Mouse (Mus musculus) brain, embryonic 14.5 days (tissue): ENCODE results near the gene Ccdc24. TPM values are rescaled to one million over a fixed set of nuclear protein-coding genes. Genes with fewer than 3 reads are reported as not detected.

Experiments used
- DNase-seq: peaks from one replicate; pipeline ENCODE4 v3.0.0-alpha.2; 2011; ENCODE audit warnings: low read depth
- CTCF ChIP-seq: fragments of 200-500 bp; IDR thresholded peaks from 2 replicates; pipeline ENCODE4 v1.5.1; 2012; ENCODE audit warnings: inconsistent platforms, mild to moderate bottlenecking, moderate library complexity, borderline replicate concordance; ENCODE audit not compliant: insufficient read depth, insufficient read length; ENCODE audit errors: extremely low read depth
- POLR2A ChIP-seq: fragments of 200-500 bp; IDR thresholded peaks from 2 replicates; pipeline ENCODE4 v1.6.1; 2012; ENCODE audit warnings: mild to moderate bottlenecking, inconsistent platforms, borderline replicate concordance; ENCODE audit not compliant: poor library complexity, insufficient read depth, insufficient read length, severe bottlenecking; ENCODE audit errors: extremely low read depth
- polyA plus RNA-seq: library from polyadenylated mRNA; depleted of rRNA; stranded (reverse); fragments of >200 nt; gene quantifications from 2 replicates; pipeline ENCODE4 v1.2.3, GENCODE M21; 2012

The Ccdc24 gene
- polyA plus RNA-seq, 1 experiment, result 21.7 TPM

DNA sequence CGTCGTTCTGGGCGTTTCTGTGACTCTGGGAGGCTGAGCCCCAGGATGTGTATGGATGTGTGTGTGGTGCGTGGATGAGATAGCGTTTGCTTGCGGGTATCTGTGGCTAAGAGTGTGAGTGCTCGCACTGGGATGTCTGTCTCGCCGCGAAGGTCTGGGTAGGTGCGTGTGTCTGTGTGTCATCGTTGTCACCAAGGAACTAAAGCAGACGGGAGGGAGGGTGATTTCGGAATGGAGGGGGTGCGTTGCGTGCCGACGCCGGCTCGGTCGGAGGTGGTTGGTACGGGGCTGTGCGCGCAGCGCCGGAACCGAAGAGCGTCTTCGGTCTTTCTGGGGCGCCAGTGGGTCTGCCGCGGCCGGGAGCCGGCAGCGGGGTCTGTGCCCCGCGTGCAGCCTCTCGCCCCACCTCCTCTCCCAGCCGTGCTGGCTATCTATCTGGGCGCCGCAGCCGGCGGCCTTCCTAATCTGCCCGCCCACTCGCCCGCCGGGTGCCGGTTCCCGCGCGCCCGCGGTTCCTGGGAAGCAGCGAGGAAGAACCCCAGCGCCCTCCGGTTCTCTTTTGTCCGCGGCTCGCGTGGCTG lies 36.7 kb downstream of the Ccdc24 start:
- DNase-seq, result peak; percentile 56
- TF ChIP-seq CTCF (no peak), POLR2A (peak; percentile 23; the same call in 1 of the 2 replicates)

DNA sequence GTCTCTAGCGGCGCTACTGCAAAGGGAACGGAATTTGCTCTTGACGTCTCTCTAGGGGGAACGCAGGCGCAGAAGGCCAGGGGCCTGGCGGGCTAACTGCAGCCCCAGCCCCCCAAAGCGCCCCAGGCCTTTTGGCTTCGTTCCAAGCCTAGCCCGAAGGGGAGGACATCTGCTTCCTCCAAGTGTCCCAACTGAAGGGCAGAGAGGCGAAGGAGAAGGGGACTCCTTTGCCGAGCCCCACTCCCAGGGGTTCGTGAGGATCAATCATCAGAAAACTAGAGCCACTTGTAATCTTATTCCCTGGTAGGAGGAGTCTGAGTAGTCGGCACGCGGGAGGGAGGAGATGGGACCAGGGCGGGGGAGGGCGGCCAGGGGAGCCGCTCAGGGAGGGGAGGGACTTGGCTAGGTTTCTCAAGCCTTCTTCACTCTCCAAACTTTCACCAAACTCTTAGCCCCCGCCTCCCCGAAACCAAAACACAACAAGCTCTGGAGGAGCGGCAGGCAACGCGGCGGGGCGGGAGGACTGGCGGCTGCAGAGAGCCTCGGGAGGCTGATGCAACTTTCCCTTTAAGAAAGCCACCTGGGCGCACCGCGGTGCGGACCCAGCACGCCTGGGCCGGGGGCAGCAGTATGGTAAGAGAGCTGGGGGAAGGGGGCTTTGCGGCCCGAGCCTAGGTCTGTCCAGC lies 37.4 kb downstream of the Ccdc24 start:
- TF ChIP-seq CTCF (peak; percentile 18; the same call in 1 of the 2 replicates), POLR2A (no peak)
- peak; percentile 90 for DNase-seq

DNA sequence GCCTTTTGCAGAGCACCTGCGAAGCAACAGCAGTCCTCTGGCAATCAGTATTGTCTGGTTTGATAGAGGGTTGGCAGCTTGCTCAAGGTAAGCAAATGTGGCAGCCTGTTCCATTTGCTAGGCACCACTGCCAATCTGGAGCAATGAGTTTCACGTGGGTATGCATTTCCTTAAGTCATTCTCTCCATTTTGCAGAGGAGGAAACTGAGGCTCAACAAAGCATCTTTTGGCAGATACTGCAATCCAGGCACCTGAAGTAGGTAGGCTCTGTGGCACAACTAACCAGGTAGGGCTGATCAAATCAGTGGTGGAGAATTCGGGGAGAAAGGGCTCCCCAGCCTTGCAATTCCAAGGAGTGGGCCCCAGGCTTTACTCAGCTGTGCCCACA lies 37.9 kb downstream of the Ccdc24 start, which contains the start of gene Slc6a9:
Gene Slc6a9 (plus strand): TSS at position 50 of the 388 bp plus-strand sequence.
- no peak for DNase-seq
- TF ChIP-seq CTCF, result no peak
- TF ChIP-seq POLR2A, result no peak

DNA sequence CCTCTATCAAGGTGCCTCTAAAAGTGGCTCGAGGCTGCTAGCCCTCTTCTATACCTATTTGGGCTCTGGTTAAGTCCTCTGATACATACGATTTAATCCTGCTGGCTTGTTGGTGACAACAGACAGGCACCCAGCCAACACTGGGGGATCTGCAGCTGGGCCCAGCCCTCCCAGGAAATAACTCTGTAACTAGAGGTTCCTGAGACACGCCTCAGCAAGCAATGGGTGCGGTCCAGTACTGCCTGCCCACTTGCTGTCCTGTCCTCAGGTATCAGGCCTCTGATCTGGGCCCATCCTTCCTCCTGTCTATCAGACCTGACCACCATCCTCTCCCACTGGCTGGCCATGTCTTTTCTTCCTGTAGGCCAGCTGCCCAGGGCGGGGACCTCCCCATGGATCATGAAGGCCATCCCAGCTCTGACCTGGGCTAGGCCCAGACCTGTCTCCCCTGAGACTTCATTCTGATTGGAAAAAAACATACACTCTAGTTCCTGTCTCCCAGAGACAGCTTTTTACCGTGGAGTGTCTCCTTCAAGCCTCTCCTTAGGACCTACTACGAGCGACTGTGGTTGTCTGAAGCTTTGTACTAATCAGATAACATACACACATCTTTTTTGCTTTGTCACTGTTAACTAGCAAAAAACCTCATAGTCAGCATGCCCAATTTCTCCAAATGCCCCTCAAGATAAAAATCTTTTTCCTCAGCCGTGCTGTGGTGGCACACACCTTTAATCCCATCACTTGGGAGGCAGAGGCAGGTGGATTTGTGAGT lies 40.3 kb downstream of the Ccdc24 start:
- no peak for DNase-seq
- no peak for TF ChIP-seq POLR2A
- TF ChIP-seq CTCF, result no peak

DNA sequence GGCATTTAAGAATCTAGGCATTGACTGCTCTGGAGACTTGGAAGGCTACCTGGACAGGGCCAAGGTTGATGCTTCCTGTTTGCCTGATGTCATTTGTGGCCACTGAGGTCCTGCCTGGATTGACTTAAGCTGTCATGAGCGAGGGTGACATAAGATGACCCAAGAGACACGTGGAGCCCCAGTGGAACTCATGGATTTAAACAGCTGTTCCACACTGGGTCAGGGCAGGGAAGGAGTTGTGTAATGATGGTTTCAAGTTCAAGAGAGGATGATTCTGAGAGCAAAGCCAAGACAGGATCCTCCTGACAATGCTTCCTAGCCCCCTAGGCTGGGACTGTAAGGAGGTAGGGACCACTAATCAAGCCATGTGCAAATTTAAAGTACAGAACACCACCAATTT lies 40.9 kb downstream of the Ccdc24 start:
- TF ChIP-seq CTCF (no peak), POLR2A (no peak)
- no peak for DNase-seq

DNA sequence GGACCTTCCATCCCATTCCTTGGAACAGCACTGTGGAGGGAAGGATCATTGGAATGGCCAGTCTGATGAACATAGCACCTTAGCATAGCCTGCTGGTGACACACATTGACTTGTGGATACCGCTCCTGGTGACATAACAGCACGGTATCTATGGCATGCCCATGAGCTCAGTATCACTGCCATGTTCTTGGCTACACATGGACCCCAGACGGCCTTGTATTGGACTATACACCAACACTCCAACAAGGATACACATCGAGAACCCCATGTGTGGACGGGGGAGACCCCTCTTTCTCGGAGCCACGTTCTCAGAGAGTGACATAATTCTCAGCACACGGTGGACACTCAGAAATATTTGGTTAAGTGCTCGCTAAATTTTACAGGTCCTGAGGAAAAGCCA lies 41.6 kb downstream of the Ccdc24 start:
- no peak for DNase-seq
- TF ChIP-seq CTCF (no peak), POLR2A (no peak)

DNA sequence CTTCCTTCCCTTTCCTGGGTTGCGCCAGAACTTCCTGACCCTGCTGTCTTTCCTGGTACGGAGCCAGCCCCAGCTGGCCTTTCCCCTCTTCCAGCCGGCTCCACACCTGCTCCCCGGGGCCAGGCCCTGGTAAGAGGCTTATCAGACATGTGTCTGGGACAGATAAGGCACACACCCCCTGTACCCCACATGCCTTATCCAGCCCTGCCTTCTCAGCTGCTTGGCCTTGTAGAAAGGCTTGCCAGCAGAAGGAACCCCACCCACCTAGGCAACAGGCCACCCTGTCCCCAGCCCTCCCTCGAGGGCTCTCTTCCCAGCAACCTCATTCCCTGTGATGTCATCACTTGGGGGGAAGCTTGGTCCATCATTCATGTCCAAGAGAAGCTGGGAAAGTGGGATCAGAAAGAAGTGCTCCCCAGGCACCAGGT lies 42.2 kb downstream of the Ccdc24 start:
- TF ChIP-seq POLR2A (no peak), CTCF (no peak)
- DNase-seq, result peak; percentile 43

DNA sequence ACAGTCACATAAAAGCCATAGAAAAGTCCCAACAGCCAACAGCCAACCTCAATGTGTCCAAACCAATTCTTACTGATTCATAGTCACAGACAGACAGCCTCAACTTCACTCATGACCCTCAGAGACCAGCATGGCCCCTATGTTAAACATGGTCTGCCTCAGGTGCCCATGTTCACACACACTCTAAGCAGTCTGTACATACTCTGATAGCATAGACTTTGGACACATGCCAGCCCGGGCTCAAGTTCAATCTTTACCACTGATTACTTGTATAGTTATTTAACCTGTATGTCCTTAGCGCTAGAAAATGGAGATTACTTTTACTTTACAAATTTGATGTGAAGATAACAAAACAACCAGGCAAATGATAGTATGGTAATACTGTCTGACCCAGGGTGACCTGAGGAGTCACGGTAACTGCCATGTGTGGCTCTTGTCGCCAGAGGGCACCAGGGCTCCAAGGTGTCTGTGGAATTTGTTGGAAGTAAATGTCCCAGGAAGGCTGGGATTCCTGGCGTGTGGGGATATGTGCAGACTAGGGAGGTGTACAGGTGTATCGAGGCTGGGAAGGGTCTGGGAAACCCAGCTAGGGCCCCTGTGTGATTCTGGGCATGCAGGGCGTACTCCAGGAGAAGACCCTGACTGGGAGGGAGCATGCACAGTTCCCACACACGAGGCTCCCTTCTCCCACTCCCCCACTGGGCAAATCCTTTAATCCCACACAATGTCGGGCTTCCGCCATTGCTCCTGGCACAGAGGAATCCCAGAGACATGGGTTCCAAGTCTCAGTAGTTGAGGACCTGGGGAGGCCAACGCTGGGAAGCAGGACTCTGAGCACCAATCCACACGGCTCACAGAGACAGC lies 42.9 kb downstream of the Ccdc24 start:
- no peak for TF ChIP-seq POLR2A
- TF ChIP-seq CTCF, result peak; percentile 87
- peak; percentile 76 for DNase-seq

DNA sequence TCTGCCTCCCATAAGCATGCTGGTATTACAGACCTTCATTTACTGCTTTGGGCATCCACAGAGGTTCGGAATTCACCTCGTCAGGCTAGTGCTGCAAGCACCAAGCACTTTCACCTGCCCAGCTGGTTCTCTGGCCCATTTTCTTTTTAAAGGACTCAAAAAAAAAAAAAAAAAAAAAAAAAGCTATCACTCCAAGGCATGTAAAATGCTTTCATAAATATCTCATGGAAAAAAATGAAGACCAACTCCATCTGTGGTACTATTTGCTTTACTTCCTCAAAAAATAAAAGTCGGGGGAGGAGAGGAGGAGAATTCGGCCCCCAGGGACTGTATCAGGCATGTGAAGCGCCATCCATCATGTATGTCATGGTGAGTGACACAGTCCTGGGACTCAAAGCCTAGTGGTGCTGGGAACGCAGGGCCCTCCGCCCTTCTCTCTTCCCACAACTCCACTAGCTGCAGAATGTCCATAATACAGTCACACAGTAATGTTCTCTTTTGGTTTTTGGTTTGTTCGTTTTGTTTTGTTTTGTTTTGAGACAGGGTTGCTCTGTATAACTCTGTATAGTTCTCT lies 43.7 kb downstream of the Ccdc24 start:
- DNase-seq, result no peak
- TF ChIP-seq CTCF (no peak), POLR2A (no peak)

DNA sequence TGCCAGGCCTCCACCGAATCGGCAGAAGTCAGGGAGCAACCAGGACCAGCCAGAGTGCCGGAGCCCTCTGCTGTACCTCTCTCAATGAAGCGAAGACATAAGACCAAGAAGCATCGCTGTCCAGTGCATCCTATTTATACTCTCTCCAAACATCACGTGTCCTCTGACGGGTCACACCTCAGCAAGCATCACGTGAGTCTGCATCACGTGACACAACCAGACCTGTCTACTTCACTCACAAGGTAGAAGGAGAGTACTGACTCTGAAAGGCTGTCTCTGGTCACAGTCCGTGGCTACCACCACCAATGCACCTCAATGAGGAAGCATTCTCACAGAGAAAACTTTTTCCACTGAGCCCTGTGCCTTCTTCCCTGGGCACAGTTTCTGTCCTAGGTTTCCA lies 54.3 kb downstream of the Ccdc24 start:
- DNase-seq, result no peak
- TF ChIP-seq CTCF (no peak), POLR2A (no peak)
